Mouse (Mus musculus): ENCODE results near the gene Gm11361.

Gene Gm11361

DNA sequence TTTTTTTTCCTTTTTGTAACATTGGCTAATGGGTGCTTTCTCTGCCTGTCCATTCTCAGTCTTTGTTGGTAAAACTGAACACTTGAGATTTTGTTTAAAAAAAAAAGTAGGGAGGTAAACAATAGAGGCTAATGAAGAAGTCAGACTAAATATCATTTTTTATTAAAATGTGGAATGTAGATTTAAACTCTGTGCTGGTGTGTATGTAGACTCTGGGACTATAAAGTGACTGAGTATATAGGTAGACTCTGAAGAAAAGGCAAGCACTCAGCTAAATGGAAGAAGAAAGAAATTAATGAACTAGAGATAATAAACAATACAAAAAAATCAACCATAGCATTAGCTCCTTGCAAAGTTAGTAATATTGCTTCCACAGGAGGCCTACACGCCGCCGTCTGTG, at the start of gene Gm11361:
Gene Gm11361, plus strand, starts transcription at position 301 of the 400 bp plus-strand sequence.
- DNase-seq (ENCODE audit: low spot score): no peak

DNA sequence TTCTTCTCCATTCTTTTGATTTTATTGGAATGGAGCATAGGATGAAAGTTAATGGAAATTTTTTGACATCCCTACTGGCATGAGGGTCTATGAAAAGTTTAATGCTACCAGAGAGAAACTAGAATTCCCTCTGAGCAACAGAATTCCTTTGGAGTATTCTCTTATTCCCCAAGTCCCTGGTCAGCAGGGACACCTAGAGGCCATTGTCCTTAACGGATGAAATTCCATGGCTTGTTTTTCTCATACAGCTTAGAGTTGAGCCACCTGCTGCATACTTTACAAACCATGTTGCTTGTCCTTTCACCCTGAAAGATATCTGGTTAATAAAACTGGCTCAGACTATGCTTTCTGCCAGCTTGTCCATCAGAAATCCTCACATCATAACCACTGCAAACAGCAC, 7.1 kb downstream of the Gm11361 start:
- DNase-seq (ENCODE audit: low spot score): no peak

DNA sequence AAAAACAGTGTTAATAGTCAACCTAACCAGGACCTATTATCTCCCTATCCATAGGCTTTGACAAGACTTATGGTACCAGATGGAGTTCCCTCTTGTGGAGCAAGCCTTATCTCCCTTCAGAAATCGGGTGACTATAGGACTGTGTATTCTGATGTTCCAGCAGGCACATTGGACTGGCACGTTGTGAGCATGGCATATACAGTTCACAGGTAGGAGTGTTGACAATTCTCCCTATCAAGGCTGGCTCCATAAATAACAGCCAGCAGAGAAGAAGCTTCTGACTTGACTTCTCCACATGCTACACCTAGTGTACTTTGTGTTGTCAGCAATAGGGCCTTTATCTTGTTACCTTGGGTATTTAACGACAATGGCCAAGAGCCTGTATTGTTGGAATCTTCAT, 30.0 kb downstream of the Gm11361 start:
- DNase-seq (ENCODE audit: low spot score): no peak

DNA sequence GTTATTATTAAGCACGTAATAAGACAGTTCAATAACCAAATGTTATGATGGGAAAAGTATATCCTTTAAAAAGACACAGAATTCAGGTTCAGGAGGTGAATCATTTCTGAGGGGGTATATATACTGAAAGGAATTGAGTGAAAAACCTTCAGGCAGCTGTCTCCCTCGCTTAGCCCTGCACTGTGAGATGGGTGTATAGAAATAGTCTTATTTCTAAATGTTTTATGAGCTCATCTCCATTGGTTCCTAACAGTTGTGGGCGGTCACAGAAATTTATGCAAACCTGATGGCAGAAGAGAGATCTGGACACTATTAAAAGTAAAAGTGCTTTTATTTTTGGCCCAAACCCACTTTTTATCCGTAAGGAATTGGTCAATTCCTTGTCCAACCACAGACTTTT, 36.9 kb downstream of the Gm11361 start:
- DNase-seq (ENCODE audit: low spot score): no peak

DNA sequence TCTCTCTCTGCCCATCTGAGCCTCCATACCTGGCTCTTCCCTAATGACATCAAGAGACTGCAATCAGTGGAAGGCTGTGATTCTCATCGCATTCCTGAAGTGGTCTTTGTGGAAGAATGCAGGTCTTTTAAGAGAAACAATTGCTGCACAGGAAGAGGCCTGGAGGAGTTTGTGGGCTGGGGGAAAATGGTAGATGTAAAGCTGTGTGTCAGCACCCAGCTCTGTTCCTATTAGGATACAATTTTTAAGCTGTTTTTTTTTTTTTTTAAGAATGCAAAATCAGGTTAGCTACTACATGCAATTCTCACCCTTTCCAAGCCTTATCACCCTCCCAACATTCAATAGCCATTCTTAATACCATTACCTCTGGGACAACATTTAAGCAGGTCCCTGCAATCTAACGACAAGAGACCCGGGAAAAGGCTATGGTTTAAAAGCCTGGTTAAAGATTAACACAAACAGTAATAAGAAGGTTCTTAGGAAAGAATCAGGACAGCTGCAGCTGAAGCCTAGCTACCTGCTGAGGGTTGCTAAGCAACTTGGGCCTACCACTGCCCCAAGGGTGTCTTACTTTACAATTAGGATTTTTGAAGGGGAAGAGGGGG, 37.5 kb downstream of the Gm11361 start:
- DNase-seq (ENCODE audit: low spot score): no peak

DNA sequence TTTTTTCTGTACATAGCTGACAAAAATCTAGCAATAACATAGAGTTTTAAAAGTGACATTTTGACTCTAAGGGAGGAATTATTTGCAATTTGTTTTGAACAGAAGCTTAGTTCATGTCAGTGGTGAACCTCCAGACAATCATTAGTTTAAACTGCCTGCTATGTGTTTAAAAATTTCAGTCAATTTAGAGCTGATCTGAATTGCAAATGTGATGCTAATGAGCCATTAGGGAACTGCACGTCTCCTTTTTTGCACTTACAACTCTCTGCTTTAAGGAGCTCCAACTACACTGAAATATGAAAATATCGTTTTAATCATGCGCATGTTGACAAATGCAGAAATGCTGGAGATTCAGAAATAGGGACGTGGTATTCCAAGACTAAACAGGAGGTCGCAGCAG, 38.2 kb downstream of the Gm11361 start:
- no peak for DNase-seq (ENCODE audit: low spot score)

DNA sequence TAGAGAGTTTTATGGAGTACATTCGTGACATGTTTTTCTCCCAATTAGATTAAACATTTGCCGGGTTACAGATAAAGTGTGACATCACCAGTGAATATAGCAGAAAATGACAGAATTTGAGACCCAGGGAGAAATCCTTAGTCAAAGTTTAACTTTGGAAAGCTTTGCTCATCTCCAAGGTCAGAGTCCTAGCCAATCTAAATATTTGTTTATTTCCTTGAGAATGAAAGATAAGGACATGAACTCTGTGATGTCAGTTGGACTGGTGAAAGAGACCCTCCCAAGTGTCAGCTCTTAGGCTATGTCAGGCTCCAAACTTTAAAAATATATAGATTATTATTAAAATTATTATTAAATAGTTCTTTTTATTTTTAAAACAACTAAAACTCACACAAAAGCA, 39.8 kb downstream of the Gm11361 start:
- no peak for DNase-seq (ENCODE audit: low spot score)

DNA sequence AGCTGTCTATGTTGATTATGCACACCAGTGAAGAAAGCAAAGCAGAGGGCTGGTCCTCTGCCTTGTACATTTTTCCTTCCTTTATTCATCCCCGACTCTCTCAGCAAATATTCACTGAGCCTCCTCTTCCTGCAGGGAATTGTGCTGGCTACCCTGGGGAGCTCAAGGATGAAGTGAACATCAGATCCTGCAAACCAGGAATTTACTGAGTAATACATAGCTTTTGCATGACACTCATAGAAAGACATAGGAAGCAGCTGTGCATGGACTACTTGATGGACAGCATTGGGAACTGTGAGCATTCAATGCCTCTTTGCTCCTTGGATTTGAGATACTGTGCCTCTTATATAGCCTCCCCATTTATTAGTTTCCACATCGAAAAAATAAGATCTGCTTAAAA, 40.2 kb downstream of the Gm11361 start:
- DNase-seq (ENCODE audit: low spot score): peak; percentile 16
